Mouse (Mus musculus): ENCODE data around the gene Ube2ql1. TPM values are rescaled to one million over a fixed set of nuclear protein-coding genes. Genes with fewer than 3 reads are reported as not detected.
A peak's percentile ranks its signal among the peaks of the same experiment; 100 is the strongest.

Ube2ql1 gene
- total RNA-seq, 2 experiments from 2014 or later: 220 to 221 TPM

DNA sequence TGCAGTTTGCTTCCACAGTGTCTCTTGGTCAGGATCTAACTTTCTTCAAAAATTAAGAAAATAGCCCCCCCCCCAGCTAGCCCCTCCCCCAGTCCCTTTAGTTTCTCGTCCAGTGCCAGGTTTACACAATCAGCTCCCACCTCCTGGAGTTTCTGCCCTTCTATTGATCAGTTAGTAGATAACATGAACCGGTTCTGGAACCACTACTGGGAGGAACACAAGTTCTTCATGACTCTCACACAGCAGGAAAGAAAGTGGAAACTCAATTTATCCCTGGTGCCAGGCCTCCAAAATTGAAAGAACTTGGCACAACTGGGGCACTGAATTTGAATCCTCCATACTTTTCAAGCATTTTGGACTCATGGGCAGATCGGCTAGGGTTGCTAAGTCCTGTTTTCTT, 85.2 kb downstream of the Ube2ql1 start:
- Histone ChIP-seq H3K4me3 (no peak overlapping the region), H3K27ac (no peak overlapping the region)
- TF ChIP-seq CTCF (IDR thresholded peaks at IDR 0.05): no peak
- intact Hi-C loops (cut with DNase I): loop anchor here (2.0 kb wide), 2 partner anchors 102 to 144 kb away; no protein-coding TSS in a partner anchor
- peak in 1 of 2 experiments; percentile 3 for DNase-seq (ENCODE audit: extremely low spot score in 1 of 2, low spot score in 2 of 2)

Other genes with a start within 250 kb of the Ube2ql1 start
- 10 to 100 TPM; 83.2 to 93.0 TPM for gene Nsun2, start 206.1 kb downstream of the Ube2ql1 start, total RNA-seq (2021)
- 10 to 100 TPM; 46.5 to 48.2 TPM for gene Tent4a, start 205.3 kb downstream of the Ube2ql1 start, total RNA-seq (2021)
- gene Srd5a1, start 128.4 kb downstream of the Ube2ql1 start, total RNA-seq (2021): 1 to 10 TPM; 6.9 to 8.5 TPM
- 10 to 100 TPM; 47.4 to 50.6 TPM for gene Med10, start 62.5 kb upstream of the Ube2ql1 start, total RNA-seq (2021)